Mouse (Mus musculus) c-Kit-negative CD71-positive TER-119-positive erythroid progenitor cells, embryonic 14.5 days (primary cell): ENCODE results near the gene Zfp536.
"Not testable (repeated sequence)": the region's sequence is repeated elsewhere in the genome, so short reads cannot be mapped to it uniquely, and the experiment has no call there.

Experiments
- DNase-seq: peaks from one replicate; pipeline ENCODE4 v3.0.0-alpha.2; 2013; ENCODE audit warnings: low read depth, low spot score

Gene Zfp536

DNA sequence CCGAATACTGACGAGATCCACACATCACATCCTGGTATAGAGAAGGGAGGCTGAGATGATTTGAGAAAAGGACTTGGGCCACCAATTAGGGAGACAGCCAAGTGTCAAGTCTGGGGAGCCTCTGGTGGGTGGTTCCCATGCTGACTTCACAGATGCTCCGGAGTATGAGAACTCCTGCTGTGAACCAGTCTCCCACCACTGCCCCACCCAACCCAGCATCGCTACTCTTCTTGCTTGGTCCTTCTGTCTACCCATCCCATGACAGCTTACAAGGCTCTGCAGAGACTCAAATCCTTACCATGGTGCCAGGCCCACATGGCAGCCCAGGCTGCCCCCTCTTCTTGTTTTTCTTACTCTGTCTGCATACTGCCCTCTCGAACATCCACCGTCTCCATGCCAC is 165.5 kb downstream of the Zfp536 start:
- DNase-seq, result no peak

DNA sequence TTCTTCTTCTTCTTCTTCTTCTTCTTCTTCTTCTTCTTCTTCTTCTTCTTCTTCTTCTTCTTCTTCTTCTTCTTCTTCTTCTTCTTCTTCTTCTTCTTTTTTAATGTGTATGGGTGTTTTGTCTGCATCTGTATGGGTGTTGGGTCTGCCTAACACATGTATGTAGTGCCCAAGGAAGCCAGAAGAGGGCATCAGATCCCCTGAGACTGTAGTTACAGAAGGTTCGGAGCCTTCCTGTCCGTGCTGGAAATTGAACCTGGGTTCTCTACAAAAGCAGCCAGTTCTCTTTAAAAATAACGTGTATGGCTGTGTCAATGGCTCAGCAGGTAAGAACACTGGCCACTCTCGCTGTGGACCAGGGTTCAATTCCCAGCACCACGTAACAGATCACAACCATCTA is 167.0 kb downstream of the Zfp536 start:
- DNase-seq, result no peak

DNA sequence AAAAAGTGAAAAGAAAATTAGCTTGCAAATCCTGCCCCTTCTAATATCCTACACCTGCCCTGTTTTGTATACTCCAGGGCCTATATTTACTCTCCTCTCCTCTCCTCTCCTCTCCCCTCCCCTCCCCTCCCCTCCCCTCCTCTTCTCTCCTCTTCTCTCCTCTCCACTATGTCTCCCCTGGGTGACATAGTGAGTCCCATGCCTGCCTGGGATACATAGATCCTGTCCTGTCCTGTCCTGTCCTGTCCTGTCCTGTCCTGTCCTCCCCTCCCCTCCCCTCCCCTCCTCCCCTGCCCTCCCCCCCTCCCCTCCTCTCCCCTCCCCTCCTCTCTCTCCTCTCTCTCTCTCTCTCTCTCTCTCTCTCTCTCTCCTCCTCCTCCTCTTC is 169.9 kb downstream of the Zfp536 start:
- DNase-seq, result not testable (repeated sequence)

- DNase-seq, result no peak
Measured at GRCm38 (mm10) chr7:37602871-37603524, 170.4 kb downstream of the Zfp536 start.

DNA sequence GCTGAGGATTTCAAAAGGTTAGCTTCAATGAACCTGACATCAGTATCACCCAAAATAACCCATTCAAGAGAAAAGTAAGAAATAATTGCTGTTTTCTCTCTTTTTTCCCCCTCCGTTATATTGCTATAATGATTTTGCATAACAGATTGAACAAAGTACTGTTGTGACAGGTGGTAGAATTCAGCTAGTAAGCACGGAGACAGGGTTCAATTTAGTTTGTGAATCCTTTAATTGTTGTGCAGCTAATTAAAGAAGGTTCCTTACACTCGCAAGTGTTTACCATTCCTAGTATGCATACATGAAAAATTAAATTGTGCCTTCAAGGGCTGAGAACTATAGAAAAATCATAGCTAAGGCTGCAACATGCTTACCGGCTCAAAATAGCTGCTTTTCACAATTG is 173.1 kb downstream of the Zfp536 start:
- DNase-seq, result no peak

- no peak for DNase-seq
Measured at GRCm38 (mm10) chr7:37594211-37595030, 179.0 kb downstream of the Zfp536 start.

DNA sequence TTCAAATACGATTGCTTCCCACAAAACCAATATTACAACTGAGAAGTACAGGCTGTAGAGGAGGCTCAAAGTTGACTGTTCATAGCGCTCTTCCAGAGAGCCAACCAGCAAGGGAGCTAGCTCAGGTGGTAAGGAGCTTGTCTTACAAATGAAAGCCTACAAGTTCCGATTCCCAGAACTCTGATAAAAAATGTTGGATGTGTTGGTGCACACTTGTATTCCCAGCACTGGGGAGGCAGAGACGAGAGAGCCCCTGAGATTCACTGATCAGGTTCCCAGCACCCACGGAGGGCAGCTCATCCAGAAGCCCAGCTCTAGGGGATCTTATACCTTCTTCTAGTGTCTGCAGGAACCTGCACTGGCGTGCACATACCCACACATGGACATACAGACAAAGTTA is 179.9 kb downstream of the Zfp536 start:
- no peak for DNase-seq

- DNase-seq, result no peak
Measured at GRCm38 (mm10) chr7:37586694-37587093, 186.7 kb downstream of the Zfp536 start.

- no peak for DNase-seq
Measured at GRCm38 (mm10) chr7:37581262-37581661, 192.2 kb downstream of the Zfp536 start.

DNA sequence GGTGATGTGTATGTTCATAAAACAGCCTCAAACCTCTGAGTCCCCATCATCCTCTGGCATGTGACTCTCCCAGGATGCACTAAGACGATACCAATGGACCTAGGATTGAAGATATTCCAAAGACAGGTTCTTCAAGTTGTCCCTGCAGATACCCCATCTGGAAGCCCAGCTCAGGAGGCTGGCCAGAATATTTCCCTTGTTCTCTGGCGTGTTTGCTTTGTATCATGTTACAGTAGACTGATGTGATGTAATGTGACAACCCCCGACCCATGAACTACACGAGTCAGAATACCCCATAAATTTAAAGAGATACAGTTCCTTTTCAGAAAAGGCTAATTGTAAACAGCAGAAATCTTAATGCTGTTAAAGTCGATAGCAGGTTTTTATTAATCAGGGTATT is 192.9 kb downstream of the Zfp536 start:
- no peak for DNase-seq

GRCm38 (mm10) chr7:37572021-37572420 is 201.4 kb downstream of the Zfp536 start:
- DNase-seq, result no peak

- no peak for DNase-seq
Measured at GRCm38 (mm10) chr7:37568811-37569500, 204.5 kb downstream of the Zfp536 start.

DNA sequence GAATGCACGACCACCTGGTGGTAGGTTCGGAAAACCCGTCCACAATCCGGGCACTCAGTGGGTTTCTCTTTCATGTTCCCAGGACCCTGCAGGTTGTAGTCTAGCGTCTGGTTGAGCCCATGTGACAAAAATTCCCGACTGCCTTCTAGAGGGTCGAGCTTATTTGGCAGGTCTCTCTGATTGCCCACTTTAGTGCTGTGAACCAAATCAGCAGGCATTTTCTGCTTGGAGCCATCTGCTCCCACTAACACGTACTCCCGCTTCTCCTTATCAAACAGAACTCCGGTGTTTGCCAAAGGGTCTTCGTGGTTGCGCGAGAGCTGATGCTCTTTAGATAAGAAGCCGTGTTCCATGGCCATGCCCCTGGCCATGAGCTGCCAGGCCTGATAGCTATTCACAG is 205.4 kb downstream of the Zfp536 start:
- no peak for DNase-seq

DNA sequence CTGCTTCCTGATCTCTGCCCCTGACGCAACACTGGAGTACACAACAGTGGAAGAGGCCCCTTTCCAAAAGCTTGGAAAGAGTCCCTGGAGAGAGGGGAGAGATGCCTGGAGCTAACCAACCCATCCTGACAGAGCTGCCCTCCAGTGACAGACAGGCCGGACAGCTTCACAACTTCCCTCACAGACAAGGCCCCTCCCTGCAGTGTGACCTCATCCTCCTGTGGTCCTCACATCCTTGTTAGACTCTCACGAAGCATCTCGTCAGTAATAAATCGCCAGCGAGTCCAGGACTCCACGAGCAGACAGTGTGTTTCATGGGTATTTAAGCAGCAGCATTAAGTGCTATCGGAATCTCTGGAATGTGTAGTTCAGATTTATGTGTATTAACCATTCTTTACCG is 207.4 kb downstream of the Zfp536 start:
- DNase-seq, result no peak

DNA sequence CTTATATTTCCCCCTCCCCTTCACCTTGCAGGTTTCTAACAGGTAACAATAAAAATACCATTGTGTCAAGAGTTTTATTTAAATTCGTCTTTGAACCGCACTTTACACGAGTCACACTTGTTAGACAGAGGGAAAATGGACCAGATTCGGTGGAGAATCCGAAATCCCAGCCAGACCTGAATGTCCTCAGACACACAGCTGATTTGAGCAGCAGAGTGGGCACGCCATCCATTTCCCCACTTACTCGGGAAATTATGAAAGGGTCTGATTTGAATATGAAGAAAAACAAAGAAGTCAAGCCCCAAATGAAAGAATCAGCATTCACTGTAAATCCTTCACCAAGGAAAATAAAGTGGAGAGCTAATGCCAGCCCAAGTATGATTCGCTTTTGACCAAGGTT is 208.1 kb downstream of the Zfp536 start:
- DNase-seq, result no peak

DNA sequence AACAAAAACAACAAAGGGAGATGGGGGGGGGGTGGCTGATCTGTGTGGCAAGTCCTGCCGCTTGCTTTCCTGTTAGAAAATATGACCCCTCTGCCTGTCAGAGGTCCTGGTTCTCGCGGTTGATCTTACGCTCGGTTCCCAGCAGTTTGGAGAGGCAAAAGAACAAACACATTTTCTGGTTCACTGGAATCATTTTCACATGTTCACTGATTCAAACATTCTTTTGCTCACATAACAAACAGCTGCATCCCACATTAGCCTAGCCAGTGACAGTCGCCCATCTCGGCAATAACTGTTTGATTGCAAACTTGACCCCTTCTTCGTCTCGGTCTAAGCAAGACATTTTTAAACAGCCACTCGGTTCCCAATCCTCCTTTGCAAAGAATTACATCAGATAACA is 208.8 kb downstream of the Zfp536 start:
- no peak for DNase-seq

GRCm38 (mm10) chr7:37563831-37564400 is 209.5 kb downstream of the Zfp536 start:
- no peak for DNase-seq

DNA sequence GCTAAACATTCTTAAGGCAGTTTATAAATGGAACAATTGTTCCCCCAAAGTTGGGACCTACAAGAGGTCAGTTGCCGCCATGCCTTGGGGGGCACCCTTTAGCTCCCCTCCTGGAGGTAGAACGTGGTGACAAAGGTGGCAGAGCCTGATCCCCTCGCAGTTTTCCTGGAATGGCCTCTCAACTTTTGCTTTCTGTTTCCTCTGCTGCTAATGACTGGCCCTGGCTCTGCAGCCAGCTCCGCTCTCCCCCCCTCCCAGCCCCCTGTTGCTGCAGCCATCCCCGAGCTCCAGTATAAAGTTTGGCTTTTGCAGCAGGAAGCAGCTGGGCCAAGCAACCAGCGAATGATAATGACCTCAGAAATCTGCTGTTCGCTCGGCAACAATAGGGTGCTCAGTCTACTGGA is 210.3 kb downstream of the Zfp536 start:
- no peak for DNase-seq

- no peak for DNase-seq
Measured at GRCm38 (mm10) chr7:37562505-37562904, 210.9 kb downstream of the Zfp536 start.

GRCm38 (mm10) chr7:37560581-37560980 is 212.9 kb downstream of the Zfp536 start:
- DNase-seq, result no peak

DNA sequence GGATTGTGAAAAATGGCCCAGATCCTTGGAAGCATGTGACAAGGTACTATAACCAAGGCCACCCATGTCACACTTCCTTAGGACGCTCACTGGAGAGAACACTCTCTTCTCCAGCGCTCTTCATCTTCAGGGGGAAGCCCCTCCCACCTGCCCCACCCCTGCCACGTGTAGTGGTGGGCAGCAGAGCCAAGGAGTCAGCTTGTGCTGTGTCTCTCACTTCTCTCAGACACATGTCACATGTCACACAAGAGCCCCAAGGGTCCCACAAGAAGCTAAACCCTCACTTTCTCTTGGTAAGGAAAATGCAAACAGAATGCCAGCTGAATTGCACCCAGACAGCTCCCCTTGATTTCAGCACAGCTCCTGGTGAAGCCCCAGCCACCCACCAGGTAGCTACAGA is 213.6 kb downstream of the Zfp536 start:
- DNase-seq, result no peak

- no peak for DNase-seq
Measured at GRCm38 (mm10) chr7:37559341-37559740, 214.1 kb downstream of the Zfp536 start.
